Mouse (Mus musculus): Measurements from ENCODE around the gene Car3. TPM values are rescaled to one million over a fixed set of nuclear protein-coding genes. Genes with fewer than 3 reads are reported as not detected.

Car3 gene
- total RNA-seq, 2 experiments from 2014 or later, result 478 to 2,131 TPM

DNA sequence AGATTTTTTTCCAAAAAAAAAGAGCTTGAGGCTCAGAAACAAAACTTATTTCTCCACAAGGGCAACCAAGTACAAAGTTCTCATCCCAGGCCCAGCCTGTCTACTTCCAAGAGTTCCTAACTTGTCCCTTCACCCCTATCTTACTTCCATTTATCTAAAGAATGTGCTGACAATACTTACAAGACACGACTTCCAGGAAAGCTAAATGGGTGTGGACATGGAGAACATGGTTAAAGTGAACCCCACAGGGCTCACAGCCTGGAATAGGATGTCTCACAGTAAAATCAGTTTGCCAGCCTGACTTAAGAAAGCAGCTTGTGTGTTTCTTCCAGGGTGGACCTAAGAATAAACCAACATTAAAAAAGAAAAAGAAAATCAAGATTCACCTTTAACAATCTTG, 7.2 kb downstream of the Car3 start:
- DNase-seq, result no peak
- intact Hi-C loops (cut with DNase I), result loop anchor here (2.0 to 5.0 kb wide), 2 partner anchors 192 to 372 kb away; no protein-coding TSS in a partner anchor

GRCm38 (mm10) chr3:14871386-14871785, 8.1 kb downstream of the Car3 start:
- intact Hi-C loops (cut with DNase I), result loop anchor here (2.0 to 5.0 kb wide), 2 partner anchors 193 to 371 kb away; no protein-coding TSS in a partner anchor
- peak; percentile 20 to 27 for DNase-seq

DNA sequence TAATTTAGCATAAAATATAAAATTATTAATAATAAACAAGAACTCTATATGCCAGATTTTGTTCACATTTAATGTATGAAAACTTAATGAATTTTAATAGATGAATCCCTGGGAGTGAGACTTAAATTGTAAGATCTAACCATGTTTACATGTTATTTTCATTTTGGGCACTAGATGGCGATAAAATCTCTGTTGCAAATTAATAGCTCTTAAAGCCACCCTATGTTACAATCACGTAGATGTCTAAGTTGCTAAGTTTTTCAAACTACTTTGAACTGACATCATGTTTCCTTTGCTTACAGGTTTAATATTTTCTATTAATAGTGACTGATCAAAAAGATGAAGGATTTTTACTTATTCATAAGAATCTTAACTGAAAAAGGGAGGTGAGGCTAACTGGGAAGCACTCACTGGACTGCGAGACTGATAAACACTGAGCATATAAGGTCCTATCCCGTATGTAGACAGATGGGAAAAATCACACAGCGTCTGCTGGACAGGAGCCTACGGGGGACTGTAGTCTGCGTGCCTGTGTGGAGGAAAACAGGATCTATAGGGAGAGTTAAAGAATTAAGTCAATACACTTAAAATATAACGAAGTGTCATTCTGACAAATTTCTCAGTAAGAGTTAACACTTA, 11.2 kb downstream of the Car3 start:
- intact Hi-C loops (cut with DNase I), result loop anchor here (1.0 to 5.0 kb wide), 2 partner anchors 320 to 368 kb away; no protein-coding TSS in a partner anchor
- no peak for DNase-seq

DNA sequence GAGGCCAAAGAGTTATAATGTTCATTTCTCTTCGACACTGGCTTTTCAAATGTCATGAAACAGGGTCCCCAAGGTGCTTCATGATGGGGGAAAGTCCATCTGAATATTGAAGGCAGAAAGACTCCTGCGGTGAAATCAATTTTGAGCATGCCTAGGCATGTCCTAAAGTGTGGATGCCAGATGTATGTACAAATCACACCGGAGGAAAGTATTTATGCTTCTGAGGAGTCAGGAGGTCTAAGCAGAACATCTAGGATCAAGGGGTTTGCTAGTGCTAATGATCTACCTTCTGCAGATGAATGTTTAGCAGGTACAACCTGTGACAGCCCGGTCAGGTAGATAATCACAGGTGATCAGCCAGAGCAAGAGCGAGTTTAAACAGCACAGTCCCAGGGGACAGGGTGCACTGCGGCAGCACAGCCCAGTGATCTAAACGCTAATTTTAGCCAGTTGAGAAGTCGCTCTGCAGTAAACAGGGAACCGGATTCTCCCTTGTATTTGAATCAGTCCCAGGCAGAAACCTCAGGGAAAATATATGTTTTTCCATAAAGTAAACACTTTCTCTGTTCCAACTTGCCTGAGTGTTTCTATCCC, 13.1 kb downstream of the Car3 start:
- DNase-seq, result no peak
- intact Hi-C loops (cut with DNase I), result no loop called here

DNA sequence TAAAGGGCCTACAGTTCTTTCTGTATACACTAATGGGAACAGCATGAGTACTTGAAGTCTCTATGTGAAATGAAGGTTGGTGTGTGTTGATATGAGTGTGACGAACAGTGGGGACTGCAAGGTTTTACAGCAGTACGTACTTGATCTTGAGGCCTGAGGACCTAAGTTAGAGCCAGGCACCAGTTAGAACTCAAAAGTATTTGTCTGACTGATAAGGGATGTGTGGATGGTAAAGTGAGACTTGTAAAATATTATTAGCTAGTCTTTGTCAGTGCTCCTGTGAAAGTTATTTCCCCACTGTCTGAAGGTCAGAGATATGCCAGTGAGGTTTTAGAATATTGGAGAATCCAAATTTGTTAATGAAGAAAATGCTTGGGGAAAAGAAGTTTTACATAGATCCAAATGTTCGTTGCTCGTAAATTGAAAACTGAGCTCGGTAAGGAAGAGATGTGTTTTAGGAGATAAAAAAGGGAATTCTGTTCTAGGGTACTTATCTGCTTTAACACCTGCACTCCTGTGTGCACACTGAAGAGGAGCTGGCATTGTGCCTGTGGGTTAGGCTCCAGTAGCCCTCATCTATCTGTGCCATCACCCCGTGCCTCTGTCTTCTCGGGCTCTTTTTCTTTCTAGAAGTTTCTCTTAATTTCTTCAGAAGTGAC, 14.1 kb downstream of the Car3 start:
- no peak for DNase-seq
- intact Hi-C loops (cut with DNase I), result no loop called here

DNA sequence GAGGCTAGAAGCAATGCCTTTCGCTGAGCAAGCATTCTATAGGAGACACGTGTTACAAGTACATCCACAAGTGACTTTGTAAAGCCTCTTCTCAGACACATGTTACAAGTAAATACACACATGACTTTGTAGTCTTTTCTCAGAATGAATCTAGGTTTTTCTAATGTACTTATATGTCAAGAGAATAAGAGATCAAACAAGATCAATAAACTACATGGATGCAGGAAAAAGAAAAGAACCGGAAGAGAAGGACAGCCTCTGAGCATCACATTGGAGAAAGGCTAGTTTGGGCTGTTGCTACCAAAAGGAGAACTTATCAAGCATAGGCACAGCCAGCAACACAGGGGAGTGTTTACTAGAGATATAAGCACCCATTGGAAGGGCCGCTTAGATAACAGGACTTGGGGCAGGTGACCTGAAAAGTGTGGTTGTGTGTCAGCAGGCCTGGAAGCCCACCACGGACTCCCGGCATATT, 15.5 kb downstream of the Car3 start:
- DNase-seq, result no peak
- intact Hi-C loops (cut with DNase I), result no loop called here

DNA sequence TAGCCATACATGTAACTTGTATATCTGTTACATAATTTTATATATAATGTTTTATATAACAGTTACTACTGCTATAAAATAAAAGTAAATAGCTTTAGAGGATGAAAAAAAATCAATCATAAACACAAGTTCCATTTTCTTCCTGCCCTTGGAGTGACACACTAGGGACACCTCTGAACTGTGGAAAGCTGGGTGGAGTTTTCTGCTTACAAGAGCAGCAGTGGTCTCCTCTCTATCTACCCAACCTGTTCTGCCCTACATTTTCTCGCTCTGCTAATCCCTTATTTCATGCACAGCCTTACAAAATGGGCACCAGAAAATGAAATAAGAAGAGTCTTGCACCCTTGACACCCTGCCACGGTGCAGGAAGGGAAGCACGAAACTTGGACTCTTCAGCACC, 16.0 kb downstream of the Car3 start:
- DNase-seq, result no peak
- intact Hi-C loops (cut with DNase I), result no loop called here

DNA sequence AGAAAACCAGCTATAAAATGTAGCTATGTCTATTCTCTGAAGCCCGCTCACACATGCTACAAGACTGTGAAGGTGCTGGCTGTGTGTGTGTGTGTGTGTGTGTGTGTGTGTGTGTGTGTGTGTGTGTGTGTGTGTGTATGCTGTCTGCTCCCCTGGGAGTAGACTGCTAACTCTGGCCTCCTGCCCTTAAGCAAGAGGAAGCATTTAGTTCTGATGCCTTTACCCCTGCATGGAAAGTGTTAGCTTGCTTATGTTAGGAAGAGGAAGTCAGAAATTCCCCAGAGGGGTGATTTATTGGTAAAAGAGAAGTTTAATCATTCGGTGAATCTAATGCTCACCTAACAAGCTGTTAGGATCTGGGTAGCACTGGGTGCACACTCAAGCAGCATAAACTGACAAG, 17.0 kb downstream of the Car3 start:
- intact Hi-C loops (cut with DNase I), result no loop called here
- DNase-seq, result no peak

- intact Hi-C loops (cut with DNase I), result no loop called here
- DNase-seq, result no peak
These were observed 18.7 kb downstream of the Car3 start for GRCm38 (mm10) chr3:14882005-14882404.

DNA sequence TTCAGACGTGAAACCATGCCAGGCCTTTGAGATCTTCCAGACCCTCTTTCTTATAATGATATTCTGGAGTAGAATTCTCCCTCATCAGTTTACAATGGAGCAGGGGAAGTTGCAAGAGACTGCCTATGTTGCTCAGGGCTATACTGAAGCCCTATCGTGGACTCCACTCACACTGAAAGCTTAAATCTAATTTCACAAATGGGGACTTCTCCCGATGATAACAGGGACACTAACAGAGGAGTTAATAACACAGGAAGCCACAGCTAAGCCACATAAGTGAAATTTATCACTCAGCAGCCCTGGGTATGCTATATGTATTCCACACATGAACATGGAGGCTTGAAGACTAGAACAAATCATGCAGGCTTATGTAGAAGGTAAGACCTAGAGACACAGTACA, 19.4 kb downstream of the Car3 start:
- intact Hi-C loops (cut with DNase I), result no loop called here

DNA sequence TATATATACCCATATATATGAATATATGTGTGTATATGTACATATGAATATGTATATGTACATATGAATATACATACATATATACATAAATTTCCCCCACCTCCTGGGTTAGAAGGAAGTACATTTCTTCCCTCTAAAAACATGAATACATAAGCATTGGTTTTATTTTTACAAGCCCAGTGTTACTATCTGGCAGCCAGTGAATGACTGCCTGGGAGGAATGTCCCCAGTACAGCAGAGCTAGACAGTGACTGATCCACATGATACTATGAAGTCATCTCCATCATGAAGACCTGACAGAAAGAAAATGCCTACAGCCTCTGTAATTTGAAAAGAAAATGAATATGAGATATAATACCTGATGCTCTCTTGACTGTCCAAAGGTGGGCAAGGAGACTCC, 21.5 kb downstream of the Car3 start:
- no peak for DNase-seq
- intact Hi-C loops (cut with DNase I), result loop anchor here (5.0 kb wide), 2 partner anchors 167 to 312 kb away; no protein-coding TSS in a partner anchor

More for the DNA sequence above, 19.4 kb downstream of the Car3 start:
- no peak for DNase-seq

DNA sequence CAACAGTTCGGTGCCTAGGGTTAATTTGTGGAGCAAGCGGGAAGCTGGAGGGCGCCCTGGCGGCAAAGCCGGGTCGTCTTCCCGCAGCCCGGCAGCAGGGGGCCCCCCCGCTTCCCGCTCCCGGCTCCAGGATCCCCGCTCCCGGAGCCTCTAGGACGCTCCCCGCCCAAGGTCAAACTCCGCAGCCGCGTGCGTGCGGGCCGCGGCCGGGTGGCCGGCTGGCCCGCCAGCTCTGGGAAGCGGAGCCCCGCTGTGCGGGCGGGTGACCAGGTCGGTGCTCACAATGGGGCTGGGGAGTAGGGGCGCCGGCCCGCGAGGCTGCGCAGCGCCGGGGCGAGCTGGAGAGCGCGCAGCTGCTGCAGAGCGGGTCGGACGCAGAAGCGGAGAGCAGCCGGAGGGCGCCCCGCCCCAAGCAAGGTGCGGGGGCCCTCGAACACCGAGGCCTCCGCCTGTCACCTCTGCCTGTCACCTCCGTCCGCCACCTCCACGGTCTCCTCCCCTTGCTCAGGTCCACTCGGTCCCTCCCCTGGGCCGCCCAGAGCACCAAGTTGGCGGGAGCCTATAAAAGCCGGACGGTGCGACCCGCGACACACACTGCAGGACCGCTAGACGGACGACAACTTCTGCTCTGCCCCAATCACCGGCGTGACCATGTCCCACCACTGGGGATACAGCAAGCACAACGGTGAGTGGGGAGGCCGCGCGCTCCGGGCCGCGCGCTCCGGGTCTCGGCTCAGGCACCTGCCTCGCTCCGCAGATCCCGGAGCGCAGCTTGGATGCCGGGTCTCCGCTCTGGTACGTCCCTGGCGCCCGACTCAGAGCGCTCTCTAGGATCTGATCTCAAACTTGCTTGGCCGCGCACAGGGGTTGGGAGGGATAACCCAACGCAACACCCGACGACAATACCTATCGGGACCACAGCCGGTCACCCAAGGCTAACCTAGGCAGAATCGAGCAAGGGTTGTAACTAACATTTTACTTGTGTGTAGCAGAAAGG, 23.1 kb downstream of the Car3 start, which contains the start of gene Car2:
TSS of gene Car2 (plus strand) at position 172 of the 997 bp plus-strand sequence.
- intact Hi-C loops (cut with DNase I), result loop anchor here (5.0 kb wide), 2 partner anchors 166 to 311 kb away; no protein-coding TSS in a partner anchor
- peak in 1 of 2 experiments; percentile 13 for DNase-seq

GRCm38 (mm10) chr3:14887134-14887666, 23.9 kb downstream of the Car3 start:
- intact Hi-C loops (cut with DNase I), result loop anchor here (5.0 kb wide), 2 partner anchors 165 to 310 kb away; no protein-coding TSS in a partner anchor
- no peak for DNase-seq

DNA sequence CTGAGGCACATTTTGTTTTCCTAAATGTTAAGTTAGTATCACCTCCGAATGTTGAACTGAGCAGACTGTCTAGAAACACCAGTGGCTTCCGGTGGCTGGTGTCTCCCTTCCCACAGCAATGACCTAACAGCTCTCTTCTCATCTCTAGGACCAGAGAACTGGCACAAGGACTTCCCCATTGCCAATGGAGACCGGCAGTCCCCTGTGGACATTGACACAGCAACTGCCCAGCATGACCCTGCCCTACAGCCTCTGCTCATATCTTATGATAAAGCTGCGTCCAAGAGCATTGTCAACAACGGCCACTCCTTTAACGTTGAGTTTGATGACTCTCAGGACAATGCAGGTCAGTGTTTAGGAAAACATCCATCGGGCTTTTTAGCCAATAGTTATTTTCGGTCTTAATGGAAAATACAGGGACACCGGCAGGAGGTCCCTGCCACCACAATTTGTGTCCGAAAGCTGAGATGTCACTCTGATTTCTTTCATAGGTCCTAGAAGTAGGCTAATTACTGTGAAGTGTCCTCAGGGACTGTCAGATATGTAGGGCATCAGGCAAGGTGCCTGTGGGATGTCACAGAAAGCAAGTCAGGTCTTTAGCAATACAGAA, 24.5 kb downstream of the Car3 start:
- DNase-seq, result no peak
- intact Hi-C loops (cut with DNase I), result loop anchor here (5.0 kb wide), 2 partner anchors 165 to 310 kb away; no protein-coding TSS in a partner anchor

DNA sequence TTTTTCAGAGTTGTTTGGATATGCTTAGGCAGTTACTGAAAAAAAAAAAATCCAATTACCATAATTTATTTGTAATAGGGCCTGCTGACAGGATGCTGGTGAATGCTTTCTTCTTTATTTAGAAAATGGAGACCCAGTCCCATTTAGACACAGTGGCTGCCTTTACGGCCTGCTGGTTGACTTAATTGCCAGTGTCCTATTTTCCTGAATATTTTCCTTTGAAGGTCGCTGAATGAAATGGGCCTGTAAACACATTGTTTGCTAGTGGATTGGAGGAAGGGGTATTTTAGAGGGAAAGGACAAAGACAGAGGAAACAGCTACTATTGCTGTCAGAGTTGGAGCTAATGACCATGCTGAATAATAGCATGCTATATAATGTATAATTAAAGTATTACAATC, 25.2 kb downstream of the Car3 start:
- DNase-seq, result no peak
- intact Hi-C loops (cut with DNase I), result loop anchor here (5.0 kb wide), 2 partner anchors 164 to 309 kb away; no protein-coding TSS in a partner anchor

DNA sequence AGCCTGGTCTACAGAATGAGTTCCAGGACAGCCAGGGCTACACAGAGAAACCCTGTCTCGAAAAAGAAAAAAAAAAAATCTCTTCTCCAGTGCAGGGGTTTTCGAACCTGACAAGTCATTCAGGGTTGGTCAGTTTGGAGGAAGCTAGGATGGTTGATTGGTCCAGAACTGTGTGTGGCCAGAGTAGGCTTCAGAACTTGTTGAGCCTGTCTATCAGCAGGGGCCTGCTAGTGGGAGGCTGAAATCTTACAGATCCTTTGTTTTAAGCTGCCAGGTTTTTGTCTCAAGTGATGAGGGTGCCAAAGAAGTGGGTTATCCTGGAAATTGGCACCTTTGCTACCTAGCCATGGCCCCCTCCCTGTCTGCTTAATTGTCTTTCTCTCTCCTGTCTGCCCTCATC, 25.8 kb downstream of the Car3 start:
- intact Hi-C loops (cut with DNase I), result loop anchor here (5.0 kb wide), 2 partner anchors 163 to 308 kb away; no protein-coding TSS in a partner anchor

GRCm38 (mm10) chr3:14889716-14890409, 26.6 kb downstream of the Car3 start:
- intact Hi-C loops (cut with DNase I), result loop anchor here (5.0 kb wide), 2 partner anchors 162 to 307 kb away; no protein-coding TSS in a partner anchor
- DNase-seq, result no peak

More for the DNA sequence above, 25.8 kb downstream of the Car3 start:
- no peak for DNase-seq

DNA sequence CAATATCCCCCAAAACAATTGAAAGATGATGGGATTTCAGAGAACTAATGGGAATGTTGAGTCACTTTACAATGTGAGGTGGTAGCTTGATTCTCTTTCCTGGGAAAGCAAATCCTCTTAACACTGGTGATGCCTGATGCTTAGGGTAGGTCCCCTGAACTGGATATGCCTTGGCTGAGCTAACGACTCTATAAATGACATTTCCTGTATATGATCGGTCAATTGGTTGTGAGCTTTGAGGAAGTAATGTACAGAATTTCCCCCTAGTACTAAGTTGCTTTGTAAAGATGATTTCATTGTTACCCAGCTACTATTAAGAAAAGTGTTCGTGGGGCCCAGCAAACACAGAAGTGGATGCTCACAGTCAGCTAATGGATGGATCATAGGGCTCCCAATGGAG, 29.7 kb downstream of the Car3 start:
- intact Hi-C loops (cut with DNase I), result no loop called here
- DNase-seq, result no peak

Data from gastrocnemius, postnatal 36 days (tissue).